Mouse (Mus musculus): Measurements from ENCODE around the gene Nipsnap3a. TPM values are rescaled to one million over a fixed set of nuclear protein-coding genes. Genes with fewer than 3 reads are reported as not detected.

Gene Nipsnap3a
- not detected for total RNA-seq (2021)

DNA sequence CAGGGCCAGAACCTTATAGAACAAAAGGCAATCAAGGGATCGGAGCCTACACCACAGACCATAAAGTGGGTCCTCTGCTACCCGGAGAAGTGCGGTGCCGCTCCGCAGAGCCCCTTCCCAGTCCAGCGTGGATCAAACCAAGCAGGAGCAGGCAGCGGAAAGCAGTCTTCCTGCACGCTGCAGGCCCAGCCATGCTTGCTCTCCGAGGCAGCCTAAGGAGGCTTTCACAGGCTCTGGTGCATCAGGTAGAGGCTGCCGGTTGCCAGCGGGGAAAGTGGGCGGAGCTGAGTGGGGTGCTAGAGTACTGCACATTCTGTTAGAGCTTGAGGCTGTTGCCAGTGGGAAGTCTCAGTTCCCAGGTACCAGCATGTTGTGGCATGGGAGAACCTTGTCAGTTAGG is at the start of gene Nipsnap3a:
Nipsnap3a (plus strand) TSS at position 25 of the 400 bp plus-strand sequence.
- no peak for DNase-seq

DNA sequence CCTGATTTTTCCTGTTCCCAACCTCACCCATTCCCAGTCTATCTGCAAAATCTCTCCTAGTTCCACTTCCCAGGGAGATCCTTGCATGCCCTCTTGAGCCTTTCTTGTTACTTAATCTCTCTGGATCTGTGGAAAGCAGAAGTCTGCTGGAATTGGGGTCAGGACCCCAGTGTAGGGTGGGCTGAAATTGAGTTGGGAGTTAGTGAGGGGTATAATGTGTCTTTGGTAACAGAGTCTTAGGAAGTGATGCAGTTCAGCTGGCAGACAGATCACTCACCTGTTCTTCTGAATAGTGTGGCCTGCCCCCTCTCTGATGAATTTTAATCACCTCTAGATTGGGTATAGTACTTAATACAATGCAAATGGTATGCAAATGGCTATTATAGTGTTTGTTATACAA is 42.4 kb upstream of the Nipsnap3a start:
- no peak for DNase-seq

DNA sequence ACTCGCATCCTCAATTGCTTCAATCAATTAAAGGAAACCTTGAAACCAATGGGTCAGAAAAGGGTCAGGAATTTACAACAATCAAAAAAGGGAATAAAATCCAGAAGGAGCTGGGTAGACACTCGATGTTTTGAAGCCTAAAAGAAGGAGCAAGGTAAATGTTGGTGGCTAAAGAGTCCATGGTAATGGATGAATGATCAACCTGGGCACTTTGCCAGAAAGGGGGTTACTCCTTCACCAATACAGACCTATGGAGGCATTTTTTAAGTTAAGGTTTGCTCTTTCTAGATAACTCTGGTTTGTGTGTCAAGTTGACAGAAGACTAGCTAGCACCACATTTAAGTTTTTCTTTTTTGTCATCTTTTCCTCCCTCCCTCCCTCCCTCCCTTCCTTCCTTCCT is 40.1 kb upstream of the Nipsnap3a start:
- DNase-seq: no peak

DNA sequence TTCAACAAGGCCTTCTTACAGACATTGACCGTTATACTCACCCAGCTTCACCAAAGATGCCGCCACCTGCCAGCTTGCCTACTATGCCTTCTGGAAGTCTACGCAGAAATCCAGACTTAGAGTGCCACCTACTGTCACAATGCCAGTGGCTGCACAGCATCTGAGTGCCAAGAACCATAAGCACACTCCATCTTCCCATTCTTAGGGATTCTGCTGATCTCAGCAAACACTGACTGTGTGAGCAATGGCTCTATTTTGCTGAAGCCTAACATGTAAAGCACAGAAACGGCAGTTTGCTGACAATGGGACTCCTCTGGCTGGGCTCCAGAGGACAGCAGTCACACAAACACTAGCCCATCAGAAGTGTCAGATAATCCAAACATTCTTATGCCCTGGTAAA is 30.4 kb upstream of the Nipsnap3a start:
- peak; percentile 37 to 52 for DNase-seq

DNA sequence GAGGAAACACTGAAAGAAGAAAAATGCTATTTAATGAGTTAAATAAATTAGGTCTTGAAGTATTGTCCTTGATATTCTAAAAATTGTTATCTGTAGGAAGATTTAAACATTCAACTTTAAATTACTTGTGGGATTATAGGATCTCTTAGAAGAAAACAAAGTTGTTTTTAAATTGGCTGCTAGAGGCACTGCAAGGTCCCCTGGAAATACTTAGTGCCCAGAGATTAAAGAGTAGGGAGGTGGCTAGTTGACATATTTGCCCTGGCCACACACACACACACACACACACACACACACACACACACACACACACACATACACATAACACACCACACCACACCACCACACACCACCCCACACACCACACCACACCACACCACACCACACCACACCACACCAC is 24.8 kb upstream of the Nipsnap3a start, which contains the start of gene Olfr270:
Olfr270 (plus strand) TSS at position 301 of the 400 bp plus-strand sequence.
- no peak for DNase-seq

DNA sequence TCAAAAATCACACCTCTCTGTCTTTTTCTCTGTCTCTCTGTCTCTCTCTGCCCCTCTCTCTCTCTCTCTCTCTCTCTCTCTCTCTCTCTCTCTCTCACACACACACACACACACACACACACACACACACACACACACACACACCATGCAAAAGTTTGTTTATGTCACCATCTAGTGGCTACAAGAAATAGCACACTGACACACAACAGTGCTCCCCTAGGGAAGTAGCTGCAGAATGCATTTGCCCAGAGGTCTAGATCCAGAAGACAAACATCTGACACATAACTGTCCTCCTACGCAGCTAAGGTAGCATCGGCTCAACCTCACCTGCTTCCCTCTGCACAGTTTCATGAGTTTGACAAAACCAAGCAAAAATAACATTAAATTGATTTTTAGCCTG is 3.9 kb upstream of the Nipsnap3a start:
- DNase-seq: no peak

DNA sequence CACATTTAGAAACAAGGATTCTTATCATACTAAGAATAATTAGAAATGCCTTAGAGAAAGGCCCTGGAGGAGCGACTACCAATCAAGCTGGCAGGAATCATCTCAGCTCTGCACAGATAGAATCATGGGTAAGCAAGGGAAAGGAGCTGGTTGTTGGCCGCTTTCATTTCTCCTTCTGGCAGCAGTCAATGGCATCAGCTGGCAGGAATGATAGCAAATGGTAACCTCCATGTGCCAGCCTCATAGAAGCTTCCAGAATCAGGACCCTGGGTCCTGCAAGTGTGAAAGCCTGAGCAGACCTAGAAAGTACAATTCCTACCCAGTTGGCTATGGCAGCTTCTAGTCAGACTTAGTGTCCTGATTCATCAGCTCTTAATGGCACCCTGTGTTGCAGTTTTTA is 2.8 kb upstream of the Nipsnap3a start:
- DNase-seq: no peak

DNA sequence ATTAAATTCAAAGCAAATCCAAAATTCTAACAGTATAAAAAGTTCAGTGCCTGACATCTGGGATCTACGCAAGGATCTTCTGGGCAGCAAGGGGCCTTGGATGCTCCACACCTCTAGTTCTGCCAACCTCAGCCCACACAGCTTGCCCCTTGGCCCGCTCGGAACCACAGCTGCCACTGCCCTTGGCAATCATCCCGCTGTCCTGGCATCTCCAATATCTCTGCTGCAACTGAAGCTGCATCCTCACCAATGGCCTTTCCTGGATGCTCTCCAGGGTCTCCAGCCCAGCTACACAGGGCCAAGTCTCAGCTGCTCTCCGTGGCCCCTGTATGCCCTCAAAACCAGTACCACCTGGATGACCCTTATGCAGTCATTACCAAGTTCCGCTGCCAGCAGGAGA is 10.4 kb downstream of the Nipsnap3a start:
- DNase-seq: no peak

DNA sequence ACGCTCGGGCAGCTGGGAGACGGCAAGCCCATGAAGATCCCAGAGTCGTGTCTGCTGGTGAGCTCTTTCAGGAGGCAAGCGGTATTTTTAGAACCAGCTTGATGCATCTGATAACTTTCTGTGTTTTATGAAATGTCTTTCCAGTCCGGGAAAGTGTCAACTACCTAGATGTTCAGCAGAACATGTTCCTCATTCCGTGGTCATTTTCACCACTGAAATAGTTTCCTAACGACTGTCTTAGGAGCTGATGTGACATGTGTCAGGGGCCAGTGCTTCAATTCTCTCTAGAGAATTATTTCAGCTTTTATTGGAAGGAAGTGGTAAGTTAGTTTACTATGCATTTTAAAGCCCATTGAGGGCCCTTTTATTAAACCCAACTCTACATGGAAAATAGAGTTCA is 11.1 kb downstream of the Nipsnap3a start:
- no peak for DNase-seq

DNA sequence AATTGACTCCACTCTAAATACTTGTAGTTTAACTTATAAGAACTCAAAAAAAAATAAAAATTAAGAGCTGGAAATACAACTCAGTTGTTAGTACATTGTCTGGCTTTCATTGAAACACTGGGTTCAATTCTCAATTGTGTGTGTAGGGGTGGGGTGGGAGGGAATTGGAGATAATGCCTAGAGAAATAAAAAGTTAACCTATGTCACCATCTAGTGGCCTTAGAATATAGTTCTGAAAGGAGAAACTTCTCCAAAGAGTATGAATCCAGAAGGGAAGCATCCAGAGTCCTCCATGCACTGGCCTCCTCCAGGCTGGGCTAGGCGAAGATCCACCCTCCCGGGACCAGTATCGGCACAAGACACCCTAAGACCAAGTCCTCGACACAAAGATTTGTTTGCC is 20.1 kb downstream of the Nipsnap3a start:
- no peak for DNase-seq

DNA sequence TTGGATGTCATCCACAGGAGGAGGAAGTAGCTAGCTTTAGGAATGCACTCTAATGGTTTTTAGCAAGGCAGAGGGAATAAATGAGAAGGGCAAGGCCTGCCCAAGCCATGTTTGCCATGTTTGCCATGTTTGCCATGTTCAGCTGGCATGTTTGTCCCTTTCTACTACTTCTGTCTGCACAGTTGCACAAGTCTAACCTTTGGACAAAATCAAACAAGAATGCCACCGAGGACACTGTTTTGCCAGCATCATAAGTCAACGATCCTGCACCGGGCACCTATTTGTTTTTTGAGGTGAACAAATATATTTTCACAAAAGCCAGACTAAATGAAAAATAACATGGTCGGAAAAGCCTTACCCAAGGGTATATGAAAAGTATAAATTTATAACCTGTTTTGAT is 20.8 kb downstream of the Nipsnap3a start:
- no peak for DNase-seq

DNA sequence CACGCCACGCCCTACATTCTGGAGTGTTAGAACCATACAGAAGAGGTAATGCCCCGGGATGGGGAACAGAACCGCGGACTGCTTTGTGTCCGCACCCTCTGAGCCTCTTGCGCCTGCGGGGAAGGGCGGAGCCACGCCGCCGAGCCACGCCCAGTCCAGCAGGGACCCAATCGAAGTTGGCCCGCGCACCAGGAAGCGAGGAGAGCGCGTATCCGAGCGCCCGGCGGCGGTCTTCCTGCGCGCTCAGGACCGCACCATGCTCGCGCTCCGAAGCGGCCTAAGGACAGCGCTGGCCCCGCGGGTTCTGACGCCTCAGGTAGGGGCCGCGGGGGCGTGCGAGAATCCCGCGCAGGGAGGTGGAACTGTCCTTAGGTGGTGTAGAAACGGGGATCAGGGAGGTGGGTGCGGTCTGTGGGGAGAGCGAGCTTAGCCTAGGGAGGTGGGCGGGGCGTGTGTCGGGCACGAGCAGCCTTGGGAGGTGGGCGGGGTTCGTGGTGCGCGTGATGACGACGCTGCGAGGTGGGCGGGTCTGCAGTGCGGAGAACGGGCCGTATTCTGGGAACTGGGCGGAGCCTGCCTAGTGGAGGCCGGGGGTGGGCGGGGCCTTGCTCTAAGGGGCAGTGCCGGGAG is 22.8 kb downstream of the Nipsnap3a start, which contains the start of gene Nipsnap3b:
Nipsnap3b (plus strand) TSS at position 149 of the 630 bp plus-strand sequence.
- DNase-seq: peak; percentile 94 to 95

DNA sequence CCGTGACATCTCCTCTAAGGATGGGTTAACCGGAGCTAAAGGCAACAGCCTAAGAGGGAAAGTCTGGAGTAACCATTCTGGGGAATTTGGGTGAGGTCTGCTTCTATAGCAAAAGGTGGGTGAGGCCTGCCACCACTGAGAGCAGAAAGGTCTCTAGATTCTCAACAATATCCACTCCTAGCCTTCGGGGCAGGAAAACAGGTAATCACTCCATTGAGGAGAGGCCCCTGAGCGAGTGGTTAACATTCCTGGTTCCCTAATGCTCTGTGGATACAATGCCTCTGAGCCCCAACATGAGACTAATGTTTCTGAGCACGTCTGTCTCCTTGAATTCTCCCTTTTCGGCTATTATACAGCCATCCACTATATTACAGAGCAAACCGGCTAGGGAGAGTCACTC is 25.3 kb downstream of the Nipsnap3a start:
- DNase-seq: no peak

DNA sequence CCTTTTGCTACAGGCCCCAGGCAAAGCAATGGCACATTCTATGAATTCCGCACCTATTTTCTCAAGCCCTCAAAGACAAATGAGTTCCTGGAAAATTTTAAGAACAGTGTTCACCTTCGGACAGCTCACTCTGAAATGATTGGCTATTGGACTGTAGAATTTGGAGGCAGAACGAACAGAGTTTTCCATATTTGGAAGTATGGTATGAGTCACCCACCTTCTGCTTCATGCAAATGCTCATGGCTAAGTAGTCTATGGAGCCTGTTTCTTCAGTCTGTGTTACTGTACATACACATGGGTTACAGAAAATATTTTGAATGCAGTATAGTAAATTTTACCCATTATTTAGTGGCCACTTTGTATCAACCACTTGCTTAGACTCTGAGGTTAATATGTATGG is 26.0 kb downstream of the Nipsnap3a start:
- no peak for DNase-seq

DNA sequence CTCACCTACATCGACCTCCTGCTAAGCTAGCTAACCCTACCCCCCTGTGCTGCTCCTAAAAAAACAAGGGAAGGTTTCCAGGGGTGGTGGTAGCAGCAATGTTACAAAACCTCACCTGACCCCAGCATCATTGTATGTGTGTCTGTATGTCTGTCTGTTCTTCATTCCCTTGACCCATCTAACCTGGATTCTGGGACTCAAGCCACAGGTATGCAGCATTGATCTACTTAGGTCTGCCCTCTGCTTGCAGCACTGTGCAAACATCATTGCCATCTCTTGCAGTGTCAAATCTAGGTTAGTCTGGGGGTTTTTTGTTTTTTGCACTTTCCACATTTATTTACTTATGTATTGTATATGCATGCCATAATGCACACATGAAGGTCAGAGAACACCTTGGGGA is 29.3 kb downstream of the Nipsnap3a start:
- no peak for DNase-seq

DNA sequence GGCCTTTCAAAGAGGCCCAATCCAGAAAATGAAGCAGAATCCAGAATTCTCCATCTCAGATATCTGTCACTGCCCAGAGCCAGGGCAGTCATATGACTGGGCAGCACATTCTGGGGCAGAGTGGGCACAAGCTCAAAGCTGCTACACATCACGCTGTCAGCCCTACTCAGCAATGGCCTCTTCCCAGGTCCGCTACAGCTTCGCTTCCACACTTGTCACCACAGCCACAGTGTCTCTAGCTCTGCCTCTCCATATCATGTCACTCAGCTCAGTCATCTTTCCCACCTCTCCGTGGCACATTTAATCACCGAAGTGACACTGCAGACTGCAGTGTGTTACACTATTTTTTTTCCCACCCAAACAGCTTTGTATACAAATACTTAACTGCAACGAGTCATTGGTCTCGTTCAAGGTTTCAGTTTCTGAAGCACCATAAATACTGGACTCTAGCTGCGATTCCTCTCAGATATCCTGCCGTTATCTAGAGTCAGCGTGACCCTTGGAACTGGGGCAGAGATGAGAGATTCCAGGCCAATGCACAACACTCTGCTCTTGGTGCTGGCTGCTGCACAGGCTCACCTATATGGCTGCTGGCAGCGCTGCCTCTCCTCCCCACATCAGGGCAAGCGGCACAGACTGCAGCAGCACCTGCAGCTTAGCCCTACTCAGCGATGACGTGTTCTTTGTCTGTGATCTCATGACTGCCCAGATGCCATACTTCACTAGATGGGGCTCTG is 34.3 kb downstream of the Nipsnap3a start:
- no peak for DNase-seq

DNA sequence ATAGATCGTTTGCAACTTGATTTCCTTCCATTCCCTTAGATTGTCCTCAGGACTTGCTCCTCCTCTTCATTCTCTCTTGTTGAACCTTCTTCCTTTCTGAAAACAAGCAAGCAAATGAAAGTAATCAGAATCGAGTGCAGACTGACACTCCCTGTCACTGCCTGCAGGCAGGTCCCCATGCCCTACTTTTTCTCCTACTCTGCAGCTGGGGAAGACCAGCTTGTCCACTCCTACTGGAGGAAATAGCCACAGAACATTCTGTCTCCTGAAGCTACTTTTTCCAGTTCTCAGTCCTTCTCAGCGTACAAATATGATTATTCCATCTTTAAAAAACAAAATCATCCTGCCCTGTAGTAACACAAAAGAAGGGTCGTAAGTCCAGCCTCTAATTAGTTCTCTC is 35.3 kb downstream of the Nipsnap3a start:
- DNase-seq: no peak

DNA sequence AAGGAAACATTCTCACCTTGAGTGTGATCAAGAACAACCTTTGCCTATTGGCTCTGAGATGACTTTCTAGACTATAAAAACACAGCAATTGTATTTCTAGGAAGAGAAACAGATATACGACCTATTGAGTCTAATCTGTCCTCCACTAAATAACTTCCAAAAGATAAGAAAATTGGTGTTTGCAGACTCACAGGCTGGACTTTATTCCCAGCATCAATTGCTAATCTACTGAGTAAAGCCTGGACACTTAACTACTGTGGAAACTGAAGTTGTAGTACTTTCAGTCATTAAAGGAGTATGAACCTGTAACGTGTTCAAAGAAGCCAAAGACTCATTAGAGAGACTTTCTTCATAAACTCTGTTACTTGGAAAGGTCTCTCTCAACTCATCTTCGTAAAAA is 38.7 kb downstream of the Nipsnap3a start:
- no peak for DNase-seq

DNA sequence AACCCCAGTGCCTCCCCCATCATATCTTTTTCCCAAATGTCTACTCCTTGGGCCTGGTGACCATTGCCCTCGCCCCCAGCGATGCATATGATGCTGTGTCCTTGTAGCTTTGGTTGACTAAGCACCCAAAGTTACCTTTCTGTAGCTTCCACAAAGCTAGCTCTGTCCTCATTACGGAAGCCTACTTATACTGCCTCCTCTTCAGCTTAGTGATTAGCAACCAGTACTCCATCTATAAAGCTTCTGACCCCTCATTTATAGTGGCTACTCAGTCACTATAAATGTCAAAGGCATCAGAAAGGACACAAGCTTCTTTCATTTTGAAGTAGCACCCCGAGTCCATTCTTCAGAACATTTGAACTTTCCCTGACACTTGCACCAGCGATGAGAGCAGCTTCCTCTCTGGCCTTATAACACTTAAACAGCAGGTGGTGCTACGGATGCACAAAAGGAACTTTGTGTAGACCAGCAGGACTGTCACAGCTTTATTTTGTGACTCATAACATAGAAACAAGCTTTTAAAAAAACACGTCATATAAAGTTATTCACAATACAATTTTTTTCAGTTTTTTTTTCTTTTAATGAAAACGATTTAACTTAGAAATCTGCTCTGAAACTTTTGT is 41.4 kb downstream of the Nipsnap3a start:
- DNase-seq: no peak

DNA sequence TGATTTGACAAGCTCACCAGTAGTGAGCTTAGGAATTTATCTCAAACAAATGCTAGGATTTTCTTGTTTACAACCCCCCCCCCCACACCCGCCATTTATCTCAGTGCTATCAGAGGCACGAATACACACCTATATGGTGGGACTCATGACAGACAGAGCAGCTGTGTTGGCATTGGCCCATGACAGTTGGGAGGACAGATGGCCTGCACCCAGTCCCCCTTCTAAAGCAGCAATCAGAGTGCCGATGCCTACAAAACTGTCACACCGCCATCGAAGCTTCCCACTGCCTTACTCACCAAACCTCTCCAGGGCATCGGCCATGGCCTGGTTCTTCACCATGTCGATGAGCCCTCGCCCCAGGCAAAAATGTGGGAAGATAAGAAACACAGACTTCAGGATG is 54.7 kb downstream of the Nipsnap3a start:
- peak; percentile 29 to 38 for DNase-seq

DNA sequence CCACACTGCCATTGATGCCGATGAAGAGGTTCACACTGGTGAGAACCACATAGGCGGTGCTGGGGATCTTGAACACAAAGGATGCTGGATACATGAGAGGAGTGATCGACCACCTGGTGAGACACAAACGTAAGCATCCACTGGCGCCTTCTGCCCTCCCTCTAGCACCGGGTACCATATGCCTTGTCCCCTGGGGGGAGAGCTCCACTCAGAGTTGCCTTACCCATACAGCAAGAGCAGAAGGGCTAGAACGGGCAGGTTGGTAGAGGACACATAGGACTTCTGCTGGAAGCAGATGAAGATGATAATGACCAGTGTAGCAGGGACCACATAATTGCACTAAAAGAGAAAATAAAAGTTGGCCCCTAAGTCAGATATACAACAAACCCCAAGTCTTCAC is 56.7 kb downstream of the Nipsnap3a start:
- DNase-seq: no peak

DNA sequence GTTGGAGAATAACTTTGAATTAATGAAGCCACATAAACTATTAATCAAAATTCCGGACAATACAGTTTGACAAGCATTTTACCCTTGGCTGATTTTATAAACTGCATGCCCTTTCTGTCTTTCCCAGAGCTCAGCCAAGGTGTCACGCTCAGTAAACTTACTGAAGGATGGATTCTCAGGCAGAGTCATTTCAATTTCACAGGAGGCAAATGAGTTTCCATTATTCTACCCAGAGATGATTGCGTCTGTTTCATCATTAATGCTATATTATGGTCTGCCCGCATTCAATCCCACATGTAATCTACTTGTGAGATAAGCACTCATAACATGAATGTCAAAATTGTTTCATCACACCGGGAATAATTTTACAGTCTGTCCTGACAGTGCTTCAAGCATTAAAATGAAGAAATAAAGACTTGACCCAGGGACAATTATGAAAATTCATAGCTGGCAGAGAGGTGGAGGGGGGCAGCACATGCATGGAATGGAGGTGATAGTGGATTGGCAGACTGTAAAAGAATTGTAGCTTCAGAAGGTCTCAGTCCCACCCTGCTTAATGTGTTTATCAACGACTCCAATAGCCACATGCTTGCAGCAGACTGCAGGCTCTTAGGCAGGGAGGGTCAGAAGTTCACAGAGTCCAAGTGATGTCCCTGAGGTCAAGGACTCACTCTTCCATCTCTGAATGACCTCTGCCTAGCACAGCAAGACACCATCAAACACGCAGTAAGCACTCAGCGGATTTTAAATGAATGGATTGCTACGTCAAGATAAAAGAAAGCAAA is 57.4 kb downstream of the Nipsnap3a start:
- DNase-seq: no peak
